Mouse (Mus musculus): ENCODE measurements around the gene Tmem184b.

DNA sequence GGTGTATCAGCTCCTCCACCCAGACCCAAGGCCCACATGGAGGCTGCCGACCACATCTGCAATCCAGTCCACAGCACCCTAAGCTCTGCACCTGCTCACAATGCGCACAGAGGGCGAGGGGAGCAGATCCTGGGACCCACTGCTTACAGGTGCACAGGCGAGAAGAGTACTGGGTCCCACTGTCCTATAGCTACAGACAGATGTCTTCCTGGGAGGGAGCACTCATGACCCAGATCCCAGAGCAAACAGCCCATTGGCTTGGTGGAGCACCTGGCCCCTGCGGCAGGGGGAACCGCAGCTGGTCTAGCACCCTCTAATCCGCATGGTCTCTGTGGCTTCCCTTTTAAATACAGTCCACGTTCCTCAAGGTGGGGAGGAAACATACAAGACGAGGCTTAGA is 21.7 kb downstream of the Tmem184b start:
- TF ChIP-seq GATA1 (IDR thresholded peaks at IDR 0.05; ENCODE audit: low read length), result no peak
- no peak for TF ChIP-seq TAL1 (IDR thresholded peaks at IDR 0.05; ENCODE audit: low read length)
